Mouse (Mus musculus): ENCODE data around the gene Il1rn.

Il1rn gene

GRCm38 (mm10) chr2:24336545-24336944 lies at the start of gene Il1rn:
Gene Il1rn (plus strand): TSS chr2:24336853.
- peak; percentile 5 for DNase-seq (ENCODE audit: low spot score)

GRCm38 (mm10) chr2:24290896-24291295 lies 45.8 kb upstream of the Il1rn start, which contains the start of gene Il1f10:
Gene Il1f10 (plus strand): TSS chr2:24291196.
- no peak for DNase-seq (ENCODE audit: low spot score)

GRCm38 (mm10) chr2:24294616-24295015 lies 42.0 kb upstream of the Il1rn start:
- DNase-seq (ENCODE audit: low spot score) = no peak

- no peak for DNase-seq (ENCODE audit: low spot score)
Measured at GRCm38 (mm10) chr2:24296837-24297236, 39.8 kb upstream of the Il1rn start.

- no peak for DNase-seq (ENCODE audit: low spot score)
Measured at GRCm38 (mm10) chr2:24311302-24312001, 25.2 kb upstream of the Il1rn start.

GRCm38 (mm10) chr2:24316919-24317318 lies 19.7 kb upstream of the Il1rn start:
- no peak for DNase-seq (ENCODE audit: low spot score)

GRCm38 (mm10) chr2:24317919-24318598 lies 18.6 kb upstream of the Il1rn start:
- DNase-seq (ENCODE audit: low spot score) = no peak

- peak; percentile 43 for DNase-seq (ENCODE audit: low spot score)
Measured at GRCm38 (mm10) chr2:24335333-24335732, 1.3 kb upstream of the Il1rn start.

- no peak for DNase-seq (ENCODE audit: low spot score)
Measured at GRCm38 (mm10) chr2:24341395-24341885, 4.8 kb downstream of the Il1rn start.

- no peak for DNase-seq (ENCODE audit: low spot score)
Measured at GRCm38 (mm10) chr2:24344619-24345018, 8.0 kb downstream of the Il1rn start.

GRCm38 (mm10) chr2:24345056-24345455 lies 8.4 kb downstream of the Il1rn start:
- DNase-seq (ENCODE audit: low spot score) = no peak

GRCm38 (mm10) chr2:24347926-24348325 lies 11.3 kb downstream of the Il1rn start:
- no peak for DNase-seq (ENCODE audit: low spot score)

- no peak for DNase-seq (ENCODE audit: low spot score)
Measured at GRCm38 (mm10) chr2:24351159-24351558, 14.5 kb downstream of the Il1rn start.

- no peak for DNase-seq (ENCODE audit: low spot score)
Measured at GRCm38 (mm10) chr2:24353042-24353441, 16.4 kb downstream of the Il1rn start.

GRCm38 (mm10) chr2:24357642-24358041 lies 21.0 kb downstream of the Il1rn start:
- no peak for DNase-seq (ENCODE audit: low spot score)

- DNase-seq (ENCODE audit: low spot score) = no peak
Measured at GRCm38 (mm10) chr2:24359347-24359746, 22.7 kb downstream of the Il1rn start.

GRCm38 (mm10) chr2:24363818-24364217 lies 27.2 kb downstream of the Il1rn start:
- no peak for DNase-seq (ENCODE audit: low spot score)

GRCm38 (mm10) chr2:24366214-24366975 lies 29.7 kb downstream of the Il1rn start:
- DNase-seq (ENCODE audit: low spot score) = no peak

GRCm38 (mm10) chr2:24367030-24367894 lies 30.6 kb downstream of the Il1rn start, which contains the start of gene Psd4:
Gene Psd4 (plus strand): TSS chr2:24367580.
- peak; percentile 56 for DNase-seq (ENCODE audit: low spot score)

- DNase-seq (ENCODE audit: low spot score) = peak; percentile 33
Measured at GRCm38 (mm10) chr2:24367895-24368261, 31.2 kb downstream of the Il1rn start.

- DNase-seq (ENCODE audit: low spot score) = no peak
Measured at GRCm38 (mm10) chr2:24378747-24379450, 42.2 kb downstream of the Il1rn start.
